Mouse (Mus musculus) testis, postnatal 10 days (tissue): ENCODE measurements around the gene Aldh3b3.

Experiments
- DNase-seq: peaks from one replicate; pipeline ENCODE4 v3.0.0; 2021; ENCODE audit warnings: low spot score

Aldh3b3 gene

GRCm38 (mm10) chr19:3958470-3958869 lies at the start of gene Aldh3b3:
Gene Aldh3b3, plus strand, starts transcription at chr19:3958645.
- no peak for DNase-seq

GRCm38 (mm10) chr19:3910206-3910605 lies 48.2 kb upstream of the Aldh3b3 start:
- no peak for DNase-seq

- peak; percentile 86 for DNase-seq
Observed at GRCm38 (mm10) chr19:3912337-3913204, 45.9 kb upstream of the Aldh3b3 start, which contains the start of gene Ndufs8. Gene Ndufs8, minus strand, starts transcription at chr19:3912774.

- no peak for DNase-seq
Observed at GRCm38 (mm10) chr19:3913692-3914091, 44.8 kb upstream of the Aldh3b3 start.

- no peak for DNase-seq
Observed at GRCm38 (mm10) chr19:3914535-3914934, 43.9 kb upstream of the Aldh3b3 start.

GRCm38 (mm10) chr19:3916727-3917126 lies 41.7 kb upstream of the Aldh3b3 start:
- DNase-seq, result no peak

- DNase-seq, result no peak
Observed at GRCm38 (mm10) chr19:3919928-3920327, 38.5 kb upstream of the Aldh3b3 start.

- DNase-seq, result no peak
Observed at GRCm38 (mm10) chr19:3922661-3923371, 35.6 kb upstream of the Aldh3b3 start.

- DNase-seq, result no peak
Observed at GRCm38 (mm10) chr19:3923586-3923985, 34.9 kb upstream of the Aldh3b3 start.

- DNase-seq, result no peak
Observed at GRCm38 (mm10) chr19:3924190-3924589, 34.3 kb upstream of the Aldh3b3 start.

GRCm38 (mm10) chr19:3924868-3925267 lies 33.6 kb upstream of the Aldh3b3 start:
- DNase-seq, result no peak

- DNase-seq, result no peak
Observed at GRCm38 (mm10) chr19:3925859-3926258, 32.6 kb upstream of the Aldh3b3 start.

GRCm38 (mm10) chr19:3926279-3926678 lies 32.2 kb upstream of the Aldh3b3 start:
- DNase-seq, result no peak

GRCm38 (mm10) chr19:3926685-3927084 lies 31.8 kb upstream of the Aldh3b3 start:
- no peak for DNase-seq

- no peak for DNase-seq
Observed at GRCm38 (mm10) chr19:3927989-3928388, 30.5 kb upstream of the Aldh3b3 start.

GRCm38 (mm10) chr19:3928779-3929178 lies 29.7 kb upstream of the Aldh3b3 start:
- no peak for DNase-seq

- DNase-seq, result peak; percentile 96
Observed at GRCm38 (mm10) chr19:3929211-3929941, 29.1 kb upstream of the Aldh3b3 start, which contains the start of gene Aldh3b1. Gene Aldh3b1, minus strand, starts transcription at chr19:3929808.

- DNase-seq, result no peak
Observed at GRCm38 (mm10) chr19:3930262-3931057, 28.0 kb upstream of the Aldh3b3 start.

GRCm38 (mm10) chr19:3931716-3932115 lies 26.7 kb upstream of the Aldh3b3 start:
- no peak for DNase-seq

GRCm38 (mm10) chr19:3935032-3935895 lies 23.2 kb upstream of the Aldh3b3 start, which contains the start of gene Unc93b1:
Gene Unc93b1, plus strand, starts transcription at chr19:3935186.
- peak; percentile 76 for DNase-seq
